Mouse (Mus musculus) skeletal muscle tissue, adult 2 months (tissue): Measurements from ENCODE around the gene Btbd16.
A peak's percentile ranks its signal among the peaks of the same experiment; 100 is the strongest.

Experiments used
- DNase-seq: peaks from one replicate; pipeline ENCODE4 v3.0.0-alpha.2; 2012; ENCODE audit warnings: low read depth, low spot score

Btbd16 gene

DNA sequence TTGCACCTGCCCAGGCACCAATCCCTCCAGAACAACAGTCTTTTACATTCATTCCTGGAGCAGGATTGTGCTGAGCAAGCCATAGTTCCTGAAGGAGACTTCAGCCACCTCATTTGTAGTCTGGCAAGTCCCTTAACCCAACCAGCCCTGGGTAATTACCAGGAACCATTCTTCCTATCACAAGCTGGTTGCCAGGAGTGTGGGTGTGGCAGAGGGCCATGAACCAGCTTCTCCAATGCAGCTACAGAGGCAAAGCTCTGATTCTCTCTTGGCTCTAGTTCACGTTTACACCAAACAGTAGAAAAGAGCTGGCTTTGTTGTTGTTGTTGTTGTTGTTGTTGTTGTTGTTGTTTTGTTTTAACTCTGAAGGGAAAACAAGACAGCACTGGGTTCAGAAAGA, 88.6 kb downstream of the Btbd16 start:
- DNase-seq = no peak

GRCm38 (mm10) chr7:130864711-130865110, 90.8 kb downstream of the Btbd16 start:
- no peak for DNase-seq

DNA sequence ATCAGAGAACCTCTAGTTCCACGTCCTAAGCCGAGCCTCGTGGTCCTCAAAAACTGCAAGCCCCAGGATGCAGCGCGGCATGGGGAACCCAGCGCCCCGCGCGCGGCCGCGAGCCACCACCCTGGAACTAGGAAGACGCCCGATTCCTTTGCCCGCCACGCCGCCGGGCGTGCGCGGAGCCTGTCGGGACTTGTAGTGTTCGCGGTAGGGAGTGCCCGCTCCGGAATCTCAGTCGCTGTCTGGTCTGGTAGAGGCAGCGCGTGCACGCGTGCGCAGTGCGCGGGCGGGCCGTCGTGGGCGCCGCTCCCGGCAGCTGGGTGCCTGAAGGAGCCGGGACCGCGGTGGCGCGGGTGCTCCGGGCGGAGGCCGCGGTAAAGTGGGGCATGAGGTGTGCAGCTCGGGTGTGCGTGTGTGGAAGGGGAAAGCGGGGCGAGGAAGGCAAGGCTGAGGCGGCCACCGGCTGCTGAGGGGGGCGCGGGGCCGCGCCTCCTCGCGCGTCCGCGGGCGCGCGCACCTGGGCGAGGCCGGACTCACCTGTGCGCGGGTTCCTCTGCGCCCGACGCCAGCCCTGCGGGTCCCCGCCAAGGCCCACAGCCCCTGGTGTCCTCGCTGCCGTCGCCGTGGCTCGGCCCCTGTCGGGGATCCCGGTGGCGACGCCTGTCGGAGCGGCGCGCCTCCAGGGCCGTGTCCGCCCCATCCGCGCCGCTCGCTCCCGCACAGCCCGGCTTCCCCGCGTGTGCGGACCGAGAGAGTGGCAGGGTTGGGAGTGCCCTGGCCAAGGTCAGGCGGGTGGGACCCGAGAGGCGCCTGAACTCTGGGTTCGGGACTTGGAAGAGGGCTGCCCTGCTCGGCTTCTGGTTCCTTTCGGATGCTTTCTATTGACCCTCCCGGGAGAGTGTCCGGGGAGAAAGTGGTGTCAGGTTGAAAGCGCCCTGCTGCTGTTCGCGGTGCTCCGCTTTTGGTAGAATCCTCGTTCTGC, 92.0 kb downstream of the Btbd16 start, which contains the start of gene Plekha1:
Gene Plekha1, plus strand, starts transcription at position 144 of the 979 bp plus-strand sequence.
- peak; percentile 97 for DNase-seq

- DNase-seq = no peak
These were observed 92.8 kb downstream of the Btbd16 start for GRCm38 (mm10) chr7:130866640-130867039.

DNA sequence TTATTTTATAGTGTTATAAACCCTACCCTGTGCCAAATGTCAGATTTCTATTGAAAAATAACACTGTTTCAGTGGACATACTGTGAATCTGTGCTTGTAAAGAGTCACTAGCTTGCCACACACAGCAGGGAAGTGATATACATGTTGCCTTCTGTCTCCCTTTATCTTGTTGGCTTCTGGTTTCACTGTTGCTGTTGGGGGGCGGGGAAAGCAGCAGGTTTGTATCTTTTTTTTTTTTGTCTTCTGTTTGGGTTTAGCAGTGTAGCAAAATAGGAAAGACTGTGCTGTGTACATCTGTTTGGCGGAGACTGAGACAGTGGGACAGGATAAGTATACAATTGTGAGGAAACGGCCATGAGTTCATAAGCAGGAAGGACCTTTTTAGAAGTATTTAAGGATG, 93.4 kb downstream of the Btbd16 start:
- no peak for DNase-seq
